Mouse (Mus musculus) neural tube, embryonic 12.5 days (tissue): Measurements from ENCODE around the gene Prokr1. TPM values are rescaled to one million over a fixed set of nuclear protein-coding genes. Genes with fewer than 3 reads are reported as not detected.
"Not testable (repeated sequence)": the region's sequence is repeated elsewhere in the genome, so short reads cannot be mapped to it uniquely, and the experiment has no call there.

Source experiments
- ATAC-seq: fragments of 200-750 bp; cut with Nextera tagmentation; 2 replicates; pipeline ENCODE4 v1.8.0; 2017; ENCODE audit warnings: low read depth, mild to moderate bottlenecking, moderate TSS enrichment, moderate library complexity; ENCODE audit not compliant: low FRiP score
- H3K27ac ChIP-seq: fragments of 300-500 bp; sonication (generic); 2 replicates; pipeline ENCODE4 v1.5.1; 2016
- H3K27me3 ChIP-seq: fragments of 300-500 bp; sonication (generic); replicated peaks from 2 replicates; pipeline ENCODE4 v1.6.1; 2016; ENCODE audit warnings: mild to moderate bottlenecking
- H3K36me3 ChIP-seq: fragments of 300-500 bp; sonication (generic); 2 replicates; pipeline ENCODE4 v1.6.1; 2016; ENCODE audit warnings: mild to moderate bottlenecking
- H3K4me1 ChIP-seq: fragments of 300-500 bp; sonication (generic); 2 replicates; pipeline ENCODE4 v1.6.1; 2016
- H3K4me2 ChIP-seq: fragments of 300-500 bp; sonication (generic); replicated peaks from 2 replicates; pipeline ENCODE4 v1.6.1; 2016; ENCODE audit warnings: mild to moderate bottlenecking
- H3K4me3 ChIP-seq: fragments of 300-500 bp; sonication (generic); 2 replicates; pipeline ENCODE4 v1.5.1; 2016
- H3K9ac ChIP-seq: fragments of 300-500 bp; sonication (generic); 2 replicates; pipeline ENCODE4 v1.6.1; 2016; ENCODE audit warnings: mild to moderate bottlenecking
- H3K9me3 ChIP-seq: fragments of 300-500 bp; sonication (generic); 2 replicates; pipeline ENCODE4 v1.6.1; 2016; ENCODE audit warnings: mild to moderate bottlenecking
- WGBS: fragments of 180-500 bp; shearing (Covaris S2); methylation state at CpG from one replicate; pipeline ENCODE4 v1.1.7; 2016; 5-methylcytosine and 5-hydroxymethylcytosine counted together
- polyA plus RNA-seq: library from polyadenylated mRNA; unstranded; fragments of >200 nt; fragmentation: Nextera tagmentation; extraction: Ambion mirVana; gene quantifications from 2 replicates; pipeline ENCODE4 v1.2.1, GENCODE M21; 2016

Gene Prokr1
- polyA plus RNA-seq, 1 experiment from 2014 or later = 4.1 TPM

- Histone ChIP-seq H3K9ac (no peak overlapping the region), H3K27ac (no peak overlapping the region), H3K9me3 (no peaks in the 10 kb centered on the region), H3K4me2 (no peak overlapping the region), H3K4me3 (no peak overlapping the region), H3K27me3 (peaks cover 4% of the 10 kb centered on the region), H3K36me3 (no peaks in the 10 kb centered on the region), H3K4me1 (peaks cover 20% of the 10 kb centered on the region)
- 85% methylated on average over 6 of the region's 6 CpGs for WGBS
- ATAC-seq = no peak
Measured at GRCm38 (mm10) chr6:87594188-87594587, 3.6 kb upstream of the Prokr1 start.

- Histone ChIP-seq H3K27ac (no peak overlapping the region), H3K9me3 (no peaks in the 10 kb centered on the region), H3K4me3 (peak overlapping the region; percentile 51), H3K27me3 (peaks cover 10% of the 10 kb centered on the region), H3K36me3 (no peaks in the 10 kb centered on the region), H3K4me1 (peaks cover 23% of the 10 kb centered on the region), H3K9ac (peak overlapping the region; percentile 58; the same call in 1 of the 2 replicates), H3K4me2 (peak overlapping the region; percentile 92)
- ATAC-seq = peak; percentile 35; the same call in 1 of the 2 replicates
- 12% methylated on average over 12 of the region's 12 CpGs for WGBS
Measured at GRCm38 (mm10) chr6:87589718-87590393, 687 bp downstream of the Prokr1 start.

GRCm38 (mm10) chr6:87583991-87584390 lies 6.6 kb downstream of the Prokr1 start:
- no peak for ATAC-seq
- 91% methylated on average over 7 of the region's 7 CpGs for WGBS
- H3K27me3 ChIP-seq = peaks cover 4% of the 10 kb centered on the region
- peaks cover 2% of the 10 kb centered on the region; the same call in 1 of the 2 replicates for H3K36me3 ChIP-seq
- no peak overlapping the region for H3K9ac ChIP-seq
- no peak overlapping the region for H3K4me2 ChIP-seq
- no peak overlapping the region for H3K27ac ChIP-seq
- H3K4me1 ChIP-seq = peaks cover 7% of the 10 kb centered on the region
- no peaks in the 10 kb centered on the region for H3K9me3 ChIP-seq
- H3K4me3 ChIP-seq = no peak overlapping the region

GRCm38 (mm10) chr6:87583183-87583611 lies 7.3 kb downstream of the Prokr1 start:
- no peaks in the 10 kb centered on the region for H3K9me3 ChIP-seq
- H3K9ac ChIP-seq = no peak overlapping the region
- no peak overlapping the region for H3K4me3 ChIP-seq
- peaks cover 7% of the 10 kb centered on the region for H3K4me1 ChIP-seq
- H3K36me3 ChIP-seq = peaks cover 2% of the 10 kb centered on the region; the same call in 1 of the 2 replicates
- H3K4me2 ChIP-seq = no peak overlapping the region
- ATAC-seq = no peak
- no peak overlapping the region for H3K27ac ChIP-seq
- H3K27me3 ChIP-seq = peaks cover 3% of the 10 kb centered on the region; the same call in 1 of the 2 replicates
- 93% methylated on average over 1 of the region's 1 CpGs for WGBS

- H3K27me3 ChIP-seq = no peaks in the 10 kb centered on the region
- 73% methylated on average over 6 of the region's 6 CpGs for WGBS
- H3K4me2 ChIP-seq = no peak overlapping the region
- peaks cover 7% of the 10 kb centered on the region for H3K4me1 ChIP-seq
- no peaks in the 10 kb centered on the region for H3K9me3 ChIP-seq
- H3K36me3 ChIP-seq = peaks cover 2% of the 10 kb centered on the region; the same call in 1 of the 2 replicates
- H3K4me3 ChIP-seq = no peak overlapping the region
- no peak overlapping the region for H3K27ac ChIP-seq
- no peak for ATAC-seq
- H3K9ac ChIP-seq = no peak overlapping the region
Measured at GRCm38 (mm10) chr6:87582456-87582855, 8.1 kb downstream of the Prokr1 start.

GRCm38 (mm10) chr6:87581581-87581980 lies 9.0 kb downstream of the Prokr1 start:
- H3K4me1 ChIP-seq = peaks cover under 1% of the 10 kb centered on the region; the same call in 1 of the 2 replicates
- H3K4me3 ChIP-seq = no peak overlapping the region
- no peak overlapping the region for H3K9ac ChIP-seq
- WGBS = 91% methylated on average over 18 of the region's 18 CpGs
- peaks cover 2% of the 10 kb centered on the region; the same call in 1 of the 2 replicates for H3K36me3 ChIP-seq
- no peak overlapping the region for H3K4me2 ChIP-seq
- no peak for ATAC-seq
- H3K9me3 ChIP-seq = no peaks in the 10 kb centered on the region
- no peaks in the 10 kb centered on the region for H3K27me3 ChIP-seq
- no peak overlapping the region for H3K27ac ChIP-seq

GRCm38 (mm10) chr6:87581071-87581470 lies 9.5 kb downstream of the Prokr1 start:
- Histone ChIP-seq H3K36me3 (peaks cover 2% of the 10 kb centered on the region; the same call in 1 of the 2 replicates), H3K27me3 (no peaks in the 10 kb centered on the region), H3K9ac (no peak overlapping the region), H3K9me3 (no peaks in the 10 kb centered on the region), H3K4me2 (no peak overlapping the region), H3K4me3 (no peak overlapping the region), H3K27ac (no peak overlapping the region), H3K4me1 (no peaks in the 10 kb centered on the region)
- WGBS = 88% methylated on average over 15 of the region's 15 CpGs
- ATAC-seq = no peak

- H3K9me3 ChIP-seq = no peaks in the 10 kb centered on the region
- no peak overlapping the region for H3K9ac ChIP-seq
- no peaks in the 10 kb centered on the region for H3K27me3 ChIP-seq
- no peak for ATAC-seq
- no peak overlapping the region for H3K4me2 ChIP-seq
- no peak overlapping the region for H3K27ac ChIP-seq
- H3K36me3 ChIP-seq = peaks cover 2% of the 10 kb centered on the region; the same call in 1 of the 2 replicates
- no peaks in the 10 kb centered on the region for H3K4me1 ChIP-seq
- H3K4me3 ChIP-seq = no peak overlapping the region
- WGBS = 29% methylated on average over 9 of the region's 9 CpGs
Measured at GRCm38 (mm10) chr6:87578247-87578646, 12.3 kb downstream of the Prokr1 start.

- Histone ChIP-seq H3K4me3 (no peak overlapping the region), H3K9me3 (no peaks in the 10 kb centered on the region), H3K36me3 (peaks cover 2% of the 10 kb centered on the region; the same call in 1 of the 2 replicates), H3K9ac (no peak overlapping the region), H3K27me3 (no peaks in the 10 kb centered on the region), H3K4me1 (no peaks in the 10 kb centered on the region), H3K27ac (no peak overlapping the region), H3K4me2 (no peak overlapping the region)
- 42% methylated on average over 4 of the region's 4 CpGs for WGBS
- ATAC-seq = no peak
Measured at GRCm38 (mm10) chr6:87576648-87577330, 13.8 kb downstream of the Prokr1 start.

GRCm38 (mm10) chr6:87571863-87572262 lies 18.7 kb downstream of the Prokr1 start:
- not testable (repeated sequence) for H3K9me3 ChIP-seq, H3K9ac ChIP-seq, H3K27me3 ChIP-seq, H3K4me1 ChIP-seq, H3K4me3 ChIP-seq, H3K27ac ChIP-seq, H3K36me3 ChIP-seq, ATAC-seq, H3K4me2 ChIP-seq

GRCm38 (mm10) chr6:87567686-87568593 lies 22.6 kb downstream of the Prokr1 start:
- no peaks in the 10 kb centered on the region for H3K9me3 ChIP-seq
- no peak overlapping the region for H3K4me2 ChIP-seq
- no peak for ATAC-seq
- no peak overlapping the region for H3K27ac ChIP-seq
- H3K4me1 ChIP-seq = no peaks in the 10 kb centered on the region
- H3K27me3 ChIP-seq = no peaks in the 10 kb centered on the region
- H3K4me3 ChIP-seq = no peak overlapping the region
- WGBS = 63% methylated on average over 9 of the region's 9 CpGs
- no peak overlapping the region for H3K9ac ChIP-seq
- H3K36me3 ChIP-seq = no peaks in the 10 kb centered on the region

GRCm38 (mm10) chr6:87565166-87565565 lies 25.4 kb downstream of the Prokr1 start:
- Histone ChIP-seq H3K9ac (no peak overlapping the region), H3K27ac (no peak overlapping the region), H3K36me3 (no peaks in the 10 kb centered on the region), H3K4me2 (no peak overlapping the region), H3K4me3 (no peak overlapping the region), H3K9me3 (no peaks in the 10 kb centered on the region), H3K27me3 (no peaks in the 10 kb centered on the region), H3K4me1 (no peaks in the 10 kb centered on the region)
- no peak for ATAC-seq
- 80% methylated on average over 5 of the region's 5 CpGs for WGBS
